ENCODE assay signal across 35 mouse cellular contexts in the genomic region with DNA sequence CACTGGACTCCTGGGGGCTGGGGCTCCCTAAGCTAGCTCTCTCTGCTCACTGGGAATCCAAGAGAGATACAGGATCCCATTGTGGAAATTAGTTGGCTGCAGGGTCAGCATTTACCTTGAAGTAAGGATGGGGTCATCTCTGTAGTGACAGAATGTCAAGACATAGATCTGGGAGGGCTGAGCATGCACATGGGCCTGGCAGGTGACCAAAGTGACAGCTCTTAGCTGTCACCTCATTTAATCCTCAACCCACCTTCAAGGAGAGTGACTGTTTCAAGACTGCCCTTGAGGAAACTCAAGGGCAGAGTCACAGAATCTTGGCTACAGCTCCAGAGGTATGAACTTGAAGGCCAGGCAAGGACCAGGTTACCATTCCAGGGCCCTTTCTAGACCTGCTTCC.
"Had no signal": no experiment of that assay in that cellular context is flagged by ENCODE, and none has a peak within 500 bp of the region (broad histone marks: within the 10 kb centered on the region; RNA-seq: fewer than 3 reads in every experiment).

No protein-coding gene starts in this region.

- H3K4me3 ChIP-seq: heart, embryonic 10.5 days; heart, embryonic 12.5 days; heart, embryonic 13.5 days; heart, embryonic 15.5 days; hindbrain, embryonic 10.5 days; hindbrain, embryonic 12.5 days; hindbrain, embryonic 13.5 days; hindbrain, embryonic 15.5 days; intestine, embryonic 15.5 days; kidney, embryonic 15.5 days; layer of hippocampus, adult 2 months had no signal

- H3K36me3 ChIP-seq: heart, embryonic 10.5 days; heart, embryonic 12.5 days; heart, embryonic 13.5 days; heart, embryonic 15.5 days; hindbrain, embryonic 15.5 days; intestine, embryonic 15.5 days; kidney, embryonic 15.5 days had no signal

- H3K27ac ChIP-seq: heart, embryonic 10.5 days; heart, embryonic 13.5 days; heart, embryonic 15.5 days; hindbrain, embryonic 10.5 days; hindbrain, embryonic 12.5 days; hindbrain, embryonic 13.5 days; hindbrain, embryonic 14.5 days; hindbrain, embryonic 15.5 days; hindbrain, postnatal 0 days; intestine, embryonic 15.5 days; kidney, embryonic 15.5 days; kidney, postnatal 0 days; layer of hippocampus, adult 2 months had no signal

- DNase-seq: heart, postnatal 10 days; heart, postnatal 14 days; heart, postnatal 36 days; heart, postnatal 4 days; kidney, adult 11 months; kidney, adult 18-20 months; kidney, adult 2 months; kidney, adult 8-10 months; kidney, adult 9 months; kidney, postnatal 10 days; kidney, postnatal 14 days; kidney, postnatal 25 days; kidney, postnatal 36 days; kidney, postnatal 4 days; layer of hippocampus, adult 9-11 months; layer of hippocampus, postnatal 36 days had no signal

- ATAC-seq: hindbrain, embryonic 16.5 days; hindbrain, postnatal 0 days; inflammation-experienced regulatory T-cells, adult 6 months; intestine, embryonic 15.5 days; intestine, embryonic 16.5 days; intestine, postnatal 0 days had no signal

- H3K9me3 ChIP-seq: heart, embryonic 10.5 days; heart, embryonic 12.5 days; heart, embryonic 13.5 days; heart, embryonic 15.5 days; hindbrain, embryonic 12.5 days; hindbrain, embryonic 13.5 days; hindbrain, embryonic 15.5 days; intestine, embryonic 15.5 days; kidney, embryonic 15.5 days had no signal

- H3K27me3 ChIP-seq: heart, embryonic 12.5 days; heart, embryonic 13.5 days; heart, embryonic 15.5 days; hindbrain, embryonic 12.5 days; hindbrain, embryonic 13.5 days; hindbrain, embryonic 15.5 days; intestine, embryonic 15.5 days; kidney, embryonic 15.5 days had no signal

- H3K4me2 ChIP-seq: heart, embryonic 11.5 days; heart, embryonic 12.5 days; heart, embryonic 13.5 days; heart, embryonic 15.5 days; hindbrain, embryonic 12.5 days; hindbrain, embryonic 13.5 days; hindbrain, embryonic 14.5 days; hindbrain, embryonic 15.5 days; intestine, embryonic 15.5 days; kidney, embryonic 15.5 days had no signal

- H3K4me1 ChIP-seq: heart, embryonic 13.5 days; heart, embryonic 15.5 days; intestine, embryonic 15.5 days had no signal

- H3K9ac ChIP-seq: heart, embryonic 12.5 days; heart, embryonic 13.5 days; heart, embryonic 15.5 days; hindbrain, embryonic 12.5 days; hindbrain, embryonic 13.5 days; hindbrain, embryonic 14.5 days; hindbrain, embryonic 15.5 days; intestine, embryonic 15.5 days; kidney, embryonic 15.5 days had no signal
